Mouse (Mus musculus) CH12.LX (cell line): ENCODE measurements at regions not wholly inside any gene's neighbourhood (a gene's known extent, or its start where the extent isn't known, plus 50 kb on each side); places are given as distances from the start of the nearest gene placed in this dataset.

ENCODE experiments used
- CHD1 ChIP-seq: IDR thresholded peaks from 2 replicates; pipeline ENCODE4 v1.6.1; 2012; ENCODE audit warnings: low read depth, low read length, improper control_type of control experiment, inconsistent platforms
- POLR2A ChIP-seq: IDR thresholded peaks from 2 replicates; pipeline ENCODE4 v1.6.1; 2011; ENCODE audit warnings: low read depth, mild to moderate bottlenecking, improper control_type of control experiment, low read length
- USF2 ChIP-seq: conservative IDR thresholded peaks from 2 replicates; pipeline ENCODE4 v1.6.1; 2011; ENCODE audit warnings: low read depth, low read length, improper control_type of control experiment
- ZMIZ1 ChIP-seq: IDR thresholded peaks from 2 replicates; pipeline ENCODE4 v1.6.1; 2012; ENCODE audit warnings: low read depth, mild to moderate bottlenecking, inconsistent platforms, low read length, improper control_type of control experiment

- TF ChIP-seq USF2 (no peak), POLR2A (no peak), CHD1 (no peak), ZMIZ1 (no peak)
These were observed 1122.7 kb upstream of the Zeb2 start for GRCm38 (mm10) chr2:46239874-46240273.
